In the genomic region with DNA sequence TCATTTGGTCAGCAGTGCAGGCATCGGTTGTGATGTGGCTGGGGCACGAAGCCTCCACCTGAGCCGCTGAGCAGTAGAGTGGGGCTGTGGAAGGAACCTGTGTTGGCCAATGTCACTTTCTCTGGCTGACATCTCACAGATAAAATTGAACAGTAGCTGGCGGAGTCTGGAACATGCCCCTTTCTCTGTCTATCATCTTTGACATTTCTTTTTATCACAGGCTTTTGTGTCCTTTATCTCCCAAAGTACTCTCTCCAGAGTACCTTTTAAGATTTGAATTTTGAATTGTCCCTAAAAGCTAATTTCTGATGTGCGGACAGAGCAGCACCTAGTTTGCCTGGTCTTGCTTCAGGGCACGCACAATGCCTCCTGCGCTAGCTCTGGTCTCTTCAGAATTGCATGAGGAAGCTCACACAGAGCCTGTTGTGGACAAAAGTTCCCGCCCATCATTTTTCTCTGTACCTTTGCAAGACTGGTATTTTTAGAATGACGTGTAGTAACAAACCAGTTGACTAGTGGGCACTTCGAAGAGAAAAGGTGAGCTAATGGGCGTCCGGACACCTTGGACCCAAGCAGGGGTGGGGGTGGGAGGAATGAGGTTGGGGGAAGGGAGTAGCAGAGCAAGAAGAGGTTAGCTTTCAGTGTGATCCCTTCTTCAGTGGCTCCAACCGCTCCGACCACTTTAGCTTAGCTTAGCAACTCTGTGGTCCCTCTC, we compare ENCODE assay signal across 13 mouse cellular contexts. TPM values are rescaled to one million over a fixed set of nuclear protein-coding genes. Genes with fewer than 3 reads are reported as not detected.
A peak's percentile ranks its signal among the peaks of the same experiment; 100 is the strongest.
DNase-seq lines count a peak whose midpoint lies in the region; ATAC-seq and TF ChIP-seq lines count a peak whose summit lies in the region.
"Had no signal": no experiment of that assay in that cellular context is flagged by ENCODE, and none has a peak within 500 bp of the region (broad histone marks: within the 10 kb centered on the region; RNA-seq: fewer than 3 reads in every experiment).

No protein-coding gene starts in this region.

- no peaks in the 10 kb centered on the region for H3K9me3 ChIP-seq in heart, embryonic 10.5 days
- H3K9me3 ChIP-seq in liver, embryonic 14.5 days (ENCODE audit: control insufficient read depth, low read length): no peaks in the 10 kb centered on the region

- WGBS in heart, embryonic 10.5 days: 51% methylated on average over 14 of the region's 14 CpGs
- WGBS in spleen, adult 2 months: 31% methylated on average over 14 of the region's 14 CpGs
- WGBS in liver, embryonic 14.5 days (ENCODE audit: insufficient replicate concordance): 12% methylated on average over 14 of the region's 14 CpGs

- TF ChIP-seq EP300 in liver, embryonic 14.5 days (IDR thresholded peaks at IDR 0.05; ENCODE audit: low read depth): no peak

- H3K36me3 ChIP-seq in heart, embryonic 10.5 days: no peaks in the 10 kb centered on the region
- H3K36me3 ChIP-seq in spleen, adult 2 months (ENCODE audit: control insufficient read depth, insufficient read depth, low read length): peaks cover 8% of the 10 kb centered on the region
- peaks cover 5% of the 10 kb centered on the region for H3K36me3 ChIP-seq in liver, embryonic 14.5 days (replicated peaks; ENCODE audit: control insufficient read depth, insufficient read depth, low read depth)

- peak overlapping the region; percentile 64 for H3K9ac ChIP-seq in liver, embryonic 14.5 days (replicated peaks)

- H3K4me1 ChIP-seq in heart, embryonic 10.5 days: peaks cover 33% of the 10 kb centered on the region
- H3K4me1 ChIP-seq in spleen, adult 2 months (ENCODE audit: control insufficient read depth, insufficient read depth, insufficient read length): peaks cover 19% of the 10 kb centered on the region
- H3K4me1 ChIP-seq in liver, embryonic 14.5 days (replicated peaks; ENCODE audit: control insufficient read depth in 2 of 2, insufficient read depth in 2 of 2, low read length in 1 of 2): peaks cover 58 to 63% of the 10 kb centered on the region in 2 experiments

- peak; percentile 84 for DNase-seq in heart, embryonic 10.5 days (ENCODE audit: low spot score)
- DNase-seq in heart, adult 11 months: no peak
- DNase-seq in spleen, adult 2 months (ENCODE audit: low read depth in 1 of 2, low spot score in 2 of 2): no peak
- DNase-seq in spleen, postnatal 14 days (ENCODE audit: low spot score in 2 of 2): no peak
- DNase-seq in liver, embryonic 14.5 days (ENCODE audit: low read depth in 3 of 3, low spot score in 3 of 3): peak in 1 of 3 experiments; percentile 51
- DNase-seq in layer of hippocampus, adult 9-10 months (ENCODE audit: low spot score): no peak
- no peak for DNase-seq in testis, postnatal 10 days (ENCODE audit: low spot score)
- no peak for DNase-seq in natural killer cell, adult 2 months (ENCODE audit: low spot score in 2 of 2)
- DNase-seq: adrenal gland, postnatal 36 days; cerebellum, adult 2 months; left cerebral cortex, postnatal 4 days had no signal

- no peak for TF ChIP-seq CTCF in spleen, adult 2 months (IDR thresholded peaks at IDR 0.05; ENCODE audit: extremely low read depth, insufficient read depth, insufficient read length, insufficient replicate concordance)
- TF ChIP-seq CTCF in liver, embryonic 14.5 days (IDR thresholded peaks at IDR 0.05; ENCODE audit: low read depth): no peak

- TF ChIP-seq POLR2A in spleen, adult 2 months (IDR thresholded peaks at IDR 0.05; ENCODE audit: low read depth, low read length): no peak

- H3K4me3 ChIP-seq in heart, embryonic 10.5 days: peak overlapping the region; percentile 22; the same call in 1 of the 2 replicates
- no peak overlapping the region for H3K4me3 ChIP-seq in spleen, adult 2 months (ENCODE audit: extremely low read depth, insufficient read depth, insufficient read length)
- peak overlapping the region; percentile 42 to 51 for H3K4me3 ChIP-seq in liver, embryonic 14.5 days (ENCODE audit: insufficient read depth in 1 of 2, low read depth in 2 of 2, low read length in 2 of 2)

- ATAC-seq in liver, embryonic 14.5 days (ENCODE audit: insufficient read depth): peak; percentile 26
- ATAC-seq: forebrain, embryonic 14.5 days; Patski had no signal

- H3K27ac ChIP-seq in heart, embryonic 10.5 days: peak overlapping the region; percentile 80
- H3K27ac ChIP-seq in spleen, adult 2 months (ENCODE audit: insufficient read depth, low read length): peak overlapping the region; percentile 17; the same call in 1 of the 2 replicates
- peak overlapping the region; percentile 97 for H3K27ac ChIP-seq in liver, embryonic 14.5 days

- peak overlapping the region; percentile 72 for H3K4me2 ChIP-seq in liver, embryonic 14.5 days (ENCODE audit: low read depth)

- H3K27me3 ChIP-seq in heart, embryonic 10.5 days (ENCODE audit: insufficient read depth, poor library complexity, severe bottlenecking): no peaks in the 10 kb centered on the region
- H3K27me3 ChIP-seq in spleen, adult 2 months (ENCODE audit: control insufficient read depth, insufficient read depth, low read length): no peaks in the 10 kb centered on the region
- no peaks in the 10 kb centered on the region for H3K27me3 ChIP-seq in liver, embryonic 14.5 days (ENCODE audit: control insufficient read depth, insufficient read depth, low read length)
- H3K27me3 ChIP-seq: Patski had no signal

RNA-seq across cellular contexts. Expression of a gene that starts 13.1 kb away (rescaled TPM):
- polyA plus RNA-seq in heart, embryonic 10.5 days (2016; fragmentation: Nextera tagmentation; extraction: Ambion mirVana): 8.7 and 9.3 TPM in 2 replicates
- polyA plus RNA-seq in spleen, adult 2 months (2012; rRNA removed): 11.9 and 13.5 TPM in 2 replicates
- polyA plus RNA-seq in liver, embryonic 14.5 days (2012; rRNA removed): 5.1 and 8.8 TPM in 2 replicates
- polyA plus RNA-seq in liver, embryonic 14.5 days (2014; fragmentation: Nextera tagmentation; extraction: Ambion mirVana): 10.6 and 11.5 TPM in 2 replicates

RNA-seq across cellular contexts. Expression of a gene that starts 50.0 kb away (rescaled TPM):
- 99.2 and 100 TPM in 2 replicates for polyA plus RNA-seq in heart, embryonic 10.5 days (2016; fragmentation: Nextera tagmentation; extraction: Ambion mirVana)
- 14.9 and 15.7 TPM in 2 replicates for polyA plus RNA-seq in spleen, adult 2 months (2012; rRNA removed)
- 31.3 and 35.2 TPM in 2 replicates for polyA plus RNA-seq in liver, embryonic 14.5 days (2012; rRNA removed)
- polyA plus RNA-seq in liver, embryonic 14.5 days (2014; fragmentation: Nextera tagmentation; extraction: Ambion mirVana): 54.3 and 60.1 TPM in 2 replicates

Comparison
In these comparisons a context has a peak if more than half of its experiments do, and no peak if none do; other contexts are left out.
1. H3K27ac ChIP-seq: peak in every context shown above with its lines; median percentile 97 in liver, embryonic 14.5 days; 80 in heart, embryonic 10.5 days; 17 in spleen, adult 2 months.